Mouse (Mus musculus): Measurements from ENCODE around the gene Traf1. TPM values are rescaled to one million over a fixed set of nuclear protein-coding genes. Genes with fewer than 3 reads are reported as not detected.

The Traf1 gene
- 1.4 and 3.7 TPM in 2 replicates for polyA plus RNA-seq (2012; rRNA removed)

GRCm38 (mm10) chr2:34961481-34962036 is at the start of gene Traf1:
Gene Traf1, minus strand, starts transcription at chr2:34961772.

GRCm38 (mm10) chr2:34913218-34914068 is 48.1 kb downstream of the Traf1 start, which contains the start of gene Phf19:
Gene Phf19, minus strand, starts transcription at chr2:34914026.

Other genes with a start within 250 kb of the Traf1 start
- gene Gapvd1, start 206.5 kb downstream of the Traf1 start, polyA plus RNA-seq (2012; rRNA removed) = 52.8 TPM in 2 replicates
- 378 and 533 TPM in 2 replicates for gene Hspa5, start 189.8 kb downstream of the Traf1 start, polyA plus RNA-seq (2012; rRNA removed)
- 22.8 and 24.4 TPM in 2 replicates for gene Rabepk, start 161.9 kb downstream of the Traf1 start, polyA plus RNA-seq (2012; rRNA removed)
- gene Fbxw2, start 135.5 kb downstream of the Traf1 start, polyA plus RNA-seq (2012; rRNA removed) = 60.1 and 67.5 TPM in 2 replicates
- 0.06 and 0.08 TPM in 2 replicates for gene Gm34653, start 128.8 kb downstream of the Traf1 start, polyA plus RNA-seq (2012; rRNA removed)
- 0.17 and 0.21 TPM in 2 replicates for gene Cutal, start 87.4 kb downstream of the Traf1 start, polyA plus RNA-seq (2012; rRNA removed)
- 51.5 and 54.6 TPM in 2 replicates for gene Psmd5, start 86.8 kb downstream of the Traf1 start, polyA plus RNA-seq (2012; rRNA removed)
- 4.2 and 5.0 TPM in 2 replicates for gene Phf19, start 47.7 kb downstream of the Traf1 start, polyA plus RNA-seq (2012; rRNA removed)
- gene Hc, start 99.7 kb upstream of the Traf1 start, polyA plus RNA-seq (2012; rRNA removed) = 0.34 and 0.98 TPM in 2 replicates
- 1.1 and 1.4 TPM in 2 replicates for gene AI182371, start 139.8 kb upstream of the Traf1 start, polyA plus RNA-seq (2012; rRNA removed)
- gene Cntrl, start 147.7 kb upstream of the Traf1 start, polyA plus RNA-seq (2012; rRNA removed) = 32.5 and 38.7 TPM in 2 replicates
- 167 and 185 TPM in 2 replicates for gene Rab14, start 239.3 kb upstream of the Traf1 start, polyA plus RNA-seq (2012; rRNA removed)

Measured in central nervous system, embryonic 14 days (tissue).